Mouse (Mus musculus) forebrain, embryonic 14.5 days (tissue): ENCODE data around the gene C1qtnf5. TPM values are rescaled to one million over a fixed set of nuclear protein-coding genes. Genes with fewer than 3 reads are reported as not detected.

Experiments used
- ATAC-seq: fragments of 200-750 bp; cut with Nextera tagmentation; 2 replicates; pipeline ENCODE4 v1.8.0; 2017; ENCODE audit warnings: mild to moderate bottlenecking, moderate library complexity
- DNase-seq: peaks from one replicate; pipeline ENCODE4 v3.0.0-alpha.2; 2015; ENCODE audit warnings: low spot score
- H3K27ac ChIP-seq: fragments of 300-500 bp; sonication (generic); 2 replicates; pipeline ENCODE4 v1.5.1; 2014; ENCODE audit warnings: low read depth, mild to moderate bottlenecking, control low read depth, low read length, moderate library complexity
- H3K27me3 ChIP-seq: fragments of 300-500 bp; sonication (generic); replicated peaks from 2 replicates; pipeline ENCODE4 v1.6.1; 2014; ENCODE audit warnings: low read length, control low read depth, mixed read lengths; ENCODE audit not compliant: control insufficient read depth, insufficient read depth
- H3K36me3 ChIP-seq: fragments of 300-500 bp; sonication (generic); 2 replicates; pipeline ENCODE4 v1.6.1; 2014; ENCODE audit warnings: low read length, control low read depth; ENCODE audit not compliant: control insufficient read depth, insufficient read depth
- H3K4me1 ChIP-seq: fragments of 300-500 bp; sonication (generic); 2 replicates; pipeline ENCODE4 v1.6.1; 2014; ENCODE audit warnings: antibody characterized with exemption, low read length, control low read depth; ENCODE audit not compliant: control insufficient read depth, insufficient read depth
- H3K4me2 ChIP-seq: fragments of 300-500 bp; sonication (generic); 2 replicates; pipeline ENCODE4 v1.6.1; 2014; ENCODE audit warnings: mild to moderate bottlenecking, control low read depth, low read length
- H3K4me3 ChIP-seq: fragments of 300-500 bp; sonication (generic); 2 replicates; pipeline ENCODE4 v1.5.1; 2014; ENCODE audit warnings: low read depth, low read length, control low read depth
- H3K9ac ChIP-seq: fragments of 300-500 bp; sonication (generic); 2 replicates; pipeline ENCODE4 v1.6.1; 2014; ENCODE audit warnings: mild to moderate bottlenecking, low read length, control low read depth, moderate library complexity
- H3K9me3 ChIP-seq: fragments of 300-500 bp; sonication (generic); replicated peaks from 2 replicates; pipeline ENCODE4 v1.6.1; 2016; ENCODE audit warnings: low read length, control low read depth, mixed read lengths; ENCODE audit not compliant: control insufficient read depth
- WGBS: fragments of 180-500 bp; shearing (Covaris S2); extraction: QIAGEN DNeasy Blood & Tissue Kit; methylation state at CpG from one replicate; pipeline ENCODE4 v1.1.7; 2014; 5-methylcytosine and 5-hydroxymethylcytosine counted together
- polyA plus RNA-seq: library from polyadenylated mRNA; unstranded; fragments of >200 nt; fragmentation: Nextera tagmentation; extraction: Ambion mirVana; gene quantifications from 2 replicates; pipeline ENCODE4 v1.2.1, GENCODE M21; 2014

The C1qtnf5 gene
- 2.6 and 3.2 TPM in 2 replicates for polyA plus RNA-seq

DNA sequence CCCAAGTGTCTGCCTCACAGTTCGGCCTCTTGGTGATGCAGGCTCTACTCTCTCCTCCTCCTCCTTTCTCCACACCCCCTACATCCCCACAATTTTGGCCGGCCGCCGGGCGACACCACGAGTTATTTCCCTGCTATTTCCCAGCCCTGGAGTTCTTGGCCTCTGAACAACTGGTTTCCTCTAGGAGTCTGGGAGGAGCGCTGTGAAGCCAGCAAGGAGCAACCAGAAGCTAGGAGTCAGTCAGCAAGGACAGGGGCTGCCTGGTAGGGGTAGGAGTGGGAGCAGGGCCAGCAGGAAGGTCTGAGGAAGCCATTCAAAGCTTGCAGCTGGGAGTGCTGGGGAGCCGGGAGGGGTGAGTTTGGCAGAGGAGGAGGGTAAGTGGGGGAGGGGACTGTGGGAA is at the start of gene C1qtnf5:
Gene C1qtnf5 (plus strand): TSS at position 136 of the 400 bp plus-strand sequence.
- ATAC-seq: peak; percentile 45
- Histone ChIP-seq H3K4me3 (peak within 1 kb of the TSS; percentile 2; the same call in 1 of the 2 replicates), H3K9me3 (no peaks in the 10 kb centered on the region), H3K36me3 (peaks cover 12% of the 10 kb centered on the region; the same call in 1 of the 2 replicates), H3K4me1 (peaks cover 22% of the 10 kb centered on the region), H3K27me3 (no peaks in the 10 kb centered on the region), H3K9ac (peak within 1 kb of the TSS; percentile 4; the same call in 1 of the 2 replicates), H3K4me2 (peak within 1 kb of the TSS; percentile 39), H3K27ac (peak within 1 kb of the TSS; percentile 49; the same call in 1 of the 2 replicates)
- WGBS: 25% methylated on average over 8 of the region's 8 CpGs
- peak; percentile 75 for DNase-seq

DNA sequence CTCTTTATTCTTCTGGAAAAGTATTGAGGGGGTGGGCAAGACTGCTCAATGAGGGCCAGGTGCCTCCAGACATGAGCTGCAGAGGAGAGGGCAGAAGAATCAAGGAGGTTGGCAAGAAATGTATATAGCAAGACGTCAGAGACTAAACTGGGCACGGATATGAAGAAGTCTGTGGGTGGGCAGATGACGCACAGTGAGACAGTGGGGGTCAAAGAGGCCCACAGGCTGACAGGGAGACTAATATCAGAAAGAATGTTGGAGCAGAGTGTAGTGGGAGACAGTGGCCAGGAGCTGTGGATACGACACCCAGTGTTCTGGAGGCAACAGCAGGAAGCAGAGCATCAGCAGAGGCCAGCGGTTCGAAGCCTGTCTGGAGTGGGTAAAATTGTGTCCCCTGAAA is 48.4 kb upstream of the C1qtnf5 start:
- no peak overlapping the region for H3K9ac ChIP-seq
- no peak for ATAC-seq
- WGBS: 82% methylated on average over 6 of the region's 6 CpGs
- H3K4me2 ChIP-seq: no peak overlapping the region
- no peaks in the 10 kb centered on the region; the same call in 1 of the 2 replicates for H3K9me3 ChIP-seq
- no peak overlapping the region for H3K27ac ChIP-seq
- H3K4me3 ChIP-seq: no peak overlapping the region
- H3K27me3 ChIP-seq: no peaks in the 10 kb centered on the region
- no peaks in the 10 kb centered on the region for H3K36me3 ChIP-seq
- H3K4me1 ChIP-seq: no peaks in the 10 kb centered on the region
- DNase-seq: no peak

DNA sequence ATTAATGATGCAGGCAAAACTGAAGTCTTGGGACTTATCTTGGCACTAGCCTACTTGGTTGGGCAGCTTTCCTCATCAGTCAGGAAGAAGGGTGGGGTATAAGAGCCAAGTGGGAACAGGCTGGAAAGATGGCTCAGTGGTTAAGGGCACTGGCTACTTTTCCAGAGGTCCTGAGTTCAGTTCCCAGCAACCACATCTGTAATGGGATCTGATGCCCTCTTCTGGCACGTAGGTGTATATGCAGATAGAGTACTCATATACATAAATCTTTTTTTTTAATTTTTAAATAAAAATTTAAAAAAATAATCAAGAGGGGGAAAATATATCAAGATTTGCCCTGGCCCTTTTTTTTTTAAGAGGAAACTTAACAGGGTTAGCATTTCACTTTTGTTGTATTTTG is 41.9 kb upstream of the C1qtnf5 start:
- Histone ChIP-seq H3K9me3 (no peaks in the 10 kb centered on the region), H3K9ac (no peak overlapping the region), H3K27me3 (no peaks in the 10 kb centered on the region), H3K27ac (no peak overlapping the region), H3K4me2 (no peak overlapping the region), H3K36me3 (no peaks in the 10 kb centered on the region), H3K4me1 (peaks cover 4% of the 10 kb centered on the region; the same call in 1 of the 2 replicates), H3K4me3 (no peak overlapping the region)
- WGBS: 39% methylated on average over 1 of the region's 1 CpGs
- DNase-seq: no peak
- ATAC-seq: no peak

DNA sequence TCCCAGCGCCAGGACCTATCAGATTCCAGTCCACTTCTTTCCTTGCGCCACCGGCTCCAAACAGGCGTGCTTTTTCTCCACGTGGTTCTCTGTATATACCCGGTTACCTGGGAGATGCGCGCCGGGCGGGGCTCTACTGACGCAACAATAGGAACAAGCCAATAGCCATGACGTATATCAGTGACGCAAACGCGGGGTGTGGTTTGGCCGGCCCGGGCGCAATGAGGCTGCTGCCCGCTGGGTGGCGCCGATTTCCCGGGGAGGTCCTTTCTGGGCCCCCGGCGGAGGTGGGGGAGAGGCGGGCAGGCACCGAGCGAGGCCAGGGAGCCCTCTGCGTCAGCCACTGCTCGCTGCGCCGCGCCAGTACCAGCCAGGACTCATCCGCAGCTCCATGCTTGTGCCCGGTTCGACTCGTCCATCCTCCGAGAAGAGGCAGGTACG is 40.2 kb upstream of the C1qtnf5 start, which contains the start of gene Usp2:
Gene Usp2 (plus strand): TSS at position 237 of the 441 bp plus-strand sequence.
- no peaks in the 10 kb centered on the region for H3K36me3 ChIP-seq
- ATAC-seq: peak; percentile 99
- under 1% methylated on average over 38 of the region's 38 CpGs for WGBS
- peak within 1 kb of the TSS; percentile 54 for H3K9ac ChIP-seq
- DNase-seq: peak; percentile 98
- no peaks in the 10 kb centered on the region for H3K27me3 ChIP-seq
- H3K4me2 ChIP-seq: peak within 1 kb of the TSS; percentile 79
- peak within 1 kb of the TSS; percentile 43 for H3K4me3 ChIP-seq
- H3K9me3 ChIP-seq: no peaks in the 10 kb centered on the region
- H3K27ac ChIP-seq: no peak within 1 kb of the TSS
- H3K4me1 ChIP-seq: peaks cover 8% of the 10 kb centered on the region

DNA sequence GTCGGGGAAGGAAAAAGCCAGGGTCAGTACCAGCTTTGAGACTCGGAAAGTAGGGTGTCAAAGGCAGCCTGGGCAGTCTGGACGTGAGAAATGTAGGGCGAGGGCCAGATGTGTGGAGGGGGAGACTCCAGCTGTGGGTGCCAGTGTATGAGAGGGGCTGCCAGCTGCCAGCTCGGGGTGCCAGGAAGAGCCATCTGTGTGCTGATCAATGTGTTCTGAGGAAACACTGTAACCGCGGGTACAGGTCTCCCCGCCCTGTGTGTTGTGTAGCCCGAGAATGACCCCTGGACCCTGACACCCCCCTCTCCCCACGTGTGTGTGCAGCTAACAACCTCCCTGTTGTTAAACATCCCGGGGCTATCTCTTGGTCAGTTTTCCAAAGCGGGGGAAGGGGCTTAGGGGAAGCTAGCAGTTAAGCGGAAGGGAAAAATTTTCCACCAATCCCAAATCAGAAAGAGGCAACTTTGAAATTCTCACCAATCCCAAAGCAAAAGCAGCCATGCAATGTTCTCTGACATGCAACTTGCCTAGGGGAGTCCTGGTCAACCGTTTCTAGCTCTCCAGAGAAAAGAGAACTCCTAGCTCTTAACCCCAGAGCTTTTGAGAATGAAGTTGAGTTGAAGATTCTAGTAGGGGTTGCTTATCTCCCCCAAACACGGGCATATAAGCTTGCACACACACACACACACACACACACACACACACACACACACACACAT is 39.6 kb upstream of the C1qtnf5 start:
- H3K9ac ChIP-seq: peak overlapping the region; percentile 54
- peak; percentile 38 for DNase-seq
- no peaks in the 10 kb centered on the region for H3K9me3 ChIP-seq
- peaks cover 14% of the 10 kb centered on the region for H3K4me1 ChIP-seq
- H3K4me3 ChIP-seq: peak overlapping the region; percentile 43
- H3K36me3 ChIP-seq: no peaks in the 10 kb centered on the region
- no peaks in the 10 kb centered on the region for H3K27me3 ChIP-seq
- 10% methylated on average over 15 of the region's 15 CpGs for WGBS
- peak overlapping the region; percentile 79 for H3K4me2 ChIP-seq
- peak; percentile 56 for ATAC-seq
- no peak overlapping the region for H3K27ac ChIP-seq

DNA sequence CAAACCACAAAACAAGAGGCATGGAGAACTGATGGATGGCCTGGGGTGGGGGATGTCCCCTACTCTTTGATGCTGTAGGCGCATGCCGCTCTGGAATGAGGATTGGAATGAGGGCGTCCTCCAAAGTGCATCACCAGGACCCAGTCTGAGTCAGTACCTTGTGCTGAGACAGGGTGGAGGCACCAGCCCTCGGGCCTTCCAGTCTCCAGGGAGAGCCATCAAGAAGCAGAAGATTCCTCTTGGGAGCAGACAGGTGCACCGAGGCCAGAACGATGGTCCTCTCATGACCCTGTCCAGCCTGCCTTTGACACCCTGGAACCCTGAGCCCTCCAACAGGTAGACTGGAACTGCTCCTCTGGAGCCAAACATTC is 39.1 kb upstream of the C1qtnf5 start:
- WGBS: 94% methylated on average over 6 of the region's 6 CpGs
- Histone ChIP-seq H3K9me3 (no peaks in the 10 kb centered on the region), H3K36me3 (no peaks in the 10 kb centered on the region), H3K9ac (no peak overlapping the region), H3K4me2 (no peak overlapping the region), H3K4me3 (no peak overlapping the region), H3K27ac (no peak overlapping the region), H3K4me1 (peaks cover 17% of the 10 kb centered on the region), H3K27me3 (no peaks in the 10 kb centered on the region)
- ATAC-seq (no peak), DNase-seq (no peak)

DNA sequence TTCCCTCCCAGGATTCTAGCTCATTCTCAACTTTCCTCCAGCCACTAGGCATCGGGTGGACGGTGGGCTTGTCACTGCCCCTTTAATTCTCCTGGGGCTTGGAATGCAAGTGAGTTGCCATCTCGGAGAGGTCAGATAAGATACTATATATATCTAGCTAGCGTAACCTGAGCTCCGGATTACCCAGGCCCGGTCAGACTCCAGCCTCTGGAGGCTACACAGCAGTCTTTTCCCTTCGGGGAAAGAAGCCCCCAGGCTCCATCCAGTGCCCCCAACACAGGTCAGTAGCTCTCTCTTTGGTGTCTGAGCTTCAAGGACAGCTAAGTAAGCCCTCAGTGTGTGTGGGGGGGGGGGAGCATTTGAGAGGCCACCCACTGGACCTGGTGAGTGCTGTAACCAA is 37.8 kb upstream of the C1qtnf5 start:
- Histone ChIP-seq H3K9ac (no peak overlapping the region), H3K36me3 (no peaks in the 10 kb centered on the region), H3K27me3 (no peaks in the 10 kb centered on the region), H3K9me3 (no peaks in the 10 kb centered on the region), H3K4me3 (no peak overlapping the region), H3K4me2 (no peak overlapping the region), H3K4me1 (peaks cover 21% of the 10 kb centered on the region), H3K27ac (no peak overlapping the region)
- no peak for DNase-seq
- ATAC-seq: no peak
- WGBS: 29% methylated on average over 7 of the region's 7 CpGs

DNA sequence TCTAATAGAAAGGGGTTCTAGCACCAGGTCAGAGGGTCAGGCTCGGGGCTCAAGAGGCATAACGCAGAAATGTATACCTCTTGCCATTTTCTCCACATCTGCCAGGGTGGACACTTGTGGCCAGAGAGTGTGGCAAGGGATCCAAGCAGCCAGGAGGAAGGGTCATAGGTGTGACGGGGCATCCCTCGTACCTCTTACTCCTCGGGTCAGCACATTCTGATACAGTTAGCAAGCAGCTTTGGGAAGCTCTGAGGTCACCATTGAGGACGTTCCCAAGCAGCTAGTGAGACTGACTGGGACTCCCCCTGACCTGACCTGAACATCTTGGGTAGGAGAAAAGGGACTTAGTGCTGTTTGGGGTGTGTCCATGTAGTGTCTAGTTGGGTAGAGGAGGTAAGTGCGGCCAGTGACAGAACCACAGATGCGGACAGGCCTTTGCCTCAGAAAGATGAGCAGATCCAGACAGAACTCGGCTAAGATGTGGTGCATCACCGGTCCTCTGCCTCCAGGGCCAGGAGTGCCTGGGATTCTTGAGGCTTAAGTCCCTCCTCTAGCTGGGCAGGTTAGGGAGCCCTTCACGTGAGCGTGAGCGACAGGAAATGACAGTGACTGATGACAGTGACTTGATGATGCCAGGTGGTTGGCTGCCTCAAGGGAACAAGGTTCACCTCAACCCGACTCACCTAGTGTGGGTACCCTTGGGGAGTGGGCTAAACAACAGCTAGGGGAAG is 36.8 kb upstream of the C1qtnf5 start:
- no peaks in the 10 kb centered on the region for H3K9me3 ChIP-seq
- H3K4me1 ChIP-seq: peaks cover 21% of the 10 kb centered on the region
- no peaks in the 10 kb centered on the region for H3K27me3 ChIP-seq
- no peak overlapping the region for H3K4me3 ChIP-seq
- 79% methylated on average over 14 of the region's 14 CpGs for WGBS
- DNase-seq (no peak), ATAC-seq (no peak)
- no peak overlapping the region for H3K4me2 ChIP-seq
- H3K36me3 ChIP-seq: no peaks in the 10 kb centered on the region
- no peak overlapping the region for H3K27ac ChIP-seq
- H3K9ac ChIP-seq: no peak overlapping the region

DNA sequence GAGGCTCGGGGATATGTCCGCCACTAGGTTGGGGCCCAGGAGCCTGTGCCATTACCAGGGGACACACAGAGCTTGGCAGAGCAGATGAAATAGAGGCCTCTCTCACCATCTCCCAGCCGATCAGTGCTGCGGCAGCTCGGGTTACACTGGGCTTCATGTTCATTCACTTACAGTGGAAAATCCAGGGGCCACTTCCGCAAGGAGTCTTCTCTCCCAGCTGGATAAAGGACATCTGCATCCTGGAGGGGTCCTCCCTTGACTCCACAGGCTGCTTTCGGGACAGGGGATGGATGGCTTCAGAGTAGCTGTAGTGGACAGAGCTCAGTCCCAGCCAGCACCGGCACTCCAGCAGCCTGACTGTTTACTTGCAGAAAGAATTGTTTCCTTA is 36.2 kb upstream of the C1qtnf5 start:
- H3K4me1 ChIP-seq: peaks cover 21% of the 10 kb centered on the region
- no peak overlapping the region for H3K4me2 ChIP-seq
- H3K9ac ChIP-seq: 0 out of 2 replicates have a peak overlapping the region, but pooled peaks have one; percentile 5
- ATAC-seq (no peak), DNase-seq (no peak)
- H3K36me3 ChIP-seq: no peaks in the 10 kb centered on the region
- H3K27ac ChIP-seq: no peak overlapping the region
- H3K27me3 ChIP-seq: no peaks in the 10 kb centered on the region
- no peaks in the 10 kb centered on the region for H3K9me3 ChIP-seq
- 57% methylated on average over 8 of the region's 8 CpGs for WGBS
- no peak overlapping the region for H3K4me3 ChIP-seq
